Mouse (Mus musculus) limb, embryonic 14.5 days (tissue): ENCODE data around the gene Glmp. TPM values are rescaled to one million over a fixed set of nuclear protein-coding genes. Genes with fewer than 3 reads are reported as not detected.
A peak's percentile ranks its signal among the peaks of the same experiment; 100 is the strongest.

Source experiments
- ATAC-seq: fragments of 200-750 bp; cut with Nextera tagmentation; 2 replicates; pipeline ENCODE4 v1.8.0; 2017; ENCODE audit warnings: low read depth, moderate number of reproducible peaks, moderate TSS enrichment; ENCODE audit not compliant: low FRiP score
- DNase-seq: peaks from one replicate; pipeline ENCODE4 v3.0.0-alpha.2; 2015; ENCODE audit warnings: low spot score
- H3K27ac ChIP-seq: fragments of 300-500 bp; sonication (generic); replicated peaks from 2 replicates; pipeline ENCODE4 v1.5.1; 2014; ENCODE audit warnings: low read depth, mild to moderate bottlenecking, low read length, moderate library complexity, mixed read lengths
- H3K27me3 ChIP-seq: fragments of 300-500 bp; sonication (generic); 2 replicates; pipeline ENCODE4 v1.6.1; 2014; ENCODE audit warnings: low read length, mixed read lengths; ENCODE audit not compliant: control insufficient read depth, insufficient read depth
- H3K36me3 ChIP-seq: fragments of 300-500 bp; sonication (generic); 2 replicates; pipeline ENCODE4 v1.6.1; 2014; ENCODE audit warnings: mild to moderate bottlenecking, low read length, moderate library complexity, mixed read lengths; ENCODE audit not compliant: control insufficient read depth, insufficient read depth
- H3K4me1 ChIP-seq: fragments of 300-500 bp; sonication (generic); 2 replicates; pipeline ENCODE4 v1.6.1; 2014; ENCODE audit warnings: antibody characterized with exemption, low read length, mixed read lengths; ENCODE audit not compliant: control insufficient read depth, insufficient read depth
- H3K4me2 ChIP-seq: fragments of 300-500 bp; sonication (generic); replicated peaks from 2 replicates; pipeline ENCODE4 v1.6.1; 2014; ENCODE audit warnings: low read depth, mild to moderate bottlenecking, low read length, moderate library complexity; ENCODE audit not compliant: severe bottlenecking
- H3K4me3 ChIP-seq: fragments of 300-500 bp; sonication (generic); replicated peaks from 2 replicates; pipeline ENCODE4 v1.5.1; 2014; ENCODE audit warnings: low read length
- H3K9ac ChIP-seq: fragments of 300-500 bp; sonication (generic); 2 replicates; pipeline ENCODE4 v1.6.1; 2014; ENCODE audit warnings: mild to moderate bottlenecking, low read depth, low read length, moderate library complexity; ENCODE audit not compliant: severe bottlenecking
- H3K9me3 ChIP-seq: fragments of 300-500 bp; sonication (generic); 2 replicates; pipeline ENCODE4 v1.6.1; 2016; ENCODE audit warnings: low read length; ENCODE audit not compliant: control insufficient read depth
- POLR2A ChIP-seq: fragments of 200-500 bp; IDR thresholded peaks from 2 replicates; pipeline ENCODE4 v1.8.0; 2012; ENCODE audit warnings: inconsistent platforms, mild to moderate bottlenecking, moderate library complexity, borderline replicate concordance; ENCODE audit not compliant: insufficient read depth, insufficient read length; ENCODE audit errors: extremely low read depth
- WGBS: fragments of 180-500 bp; shearing (Covaris S2); extraction: QIAGEN DNeasy Blood & Tissue Kit; methylation state at CpG from one replicate; pipeline ENCODE4 v1.1.7; 2014; 5-methylcytosine and 5-hydroxymethylcytosine counted together
- polyA plus RNA-seq, 2 experiments: library from polyadenylated mRNA; depleted of rRNA in 1 of 2; stranded (reverse) in 1 of 2; unstranded in 1 of 2; fragments of >200 nt; fragmentation: Nextera tagmentation in 1 of 2; extraction: Ambion mirVana in 1 of 2; gene quantifications; 2 replicates each; pipeline versions ENCODE4 v1.2.1 to v1.2.3; 2012 to 2014

Gene Glmp
- polyA plus RNA-seq, 2 experiments, result 127 to 131 TPM

DNA sequence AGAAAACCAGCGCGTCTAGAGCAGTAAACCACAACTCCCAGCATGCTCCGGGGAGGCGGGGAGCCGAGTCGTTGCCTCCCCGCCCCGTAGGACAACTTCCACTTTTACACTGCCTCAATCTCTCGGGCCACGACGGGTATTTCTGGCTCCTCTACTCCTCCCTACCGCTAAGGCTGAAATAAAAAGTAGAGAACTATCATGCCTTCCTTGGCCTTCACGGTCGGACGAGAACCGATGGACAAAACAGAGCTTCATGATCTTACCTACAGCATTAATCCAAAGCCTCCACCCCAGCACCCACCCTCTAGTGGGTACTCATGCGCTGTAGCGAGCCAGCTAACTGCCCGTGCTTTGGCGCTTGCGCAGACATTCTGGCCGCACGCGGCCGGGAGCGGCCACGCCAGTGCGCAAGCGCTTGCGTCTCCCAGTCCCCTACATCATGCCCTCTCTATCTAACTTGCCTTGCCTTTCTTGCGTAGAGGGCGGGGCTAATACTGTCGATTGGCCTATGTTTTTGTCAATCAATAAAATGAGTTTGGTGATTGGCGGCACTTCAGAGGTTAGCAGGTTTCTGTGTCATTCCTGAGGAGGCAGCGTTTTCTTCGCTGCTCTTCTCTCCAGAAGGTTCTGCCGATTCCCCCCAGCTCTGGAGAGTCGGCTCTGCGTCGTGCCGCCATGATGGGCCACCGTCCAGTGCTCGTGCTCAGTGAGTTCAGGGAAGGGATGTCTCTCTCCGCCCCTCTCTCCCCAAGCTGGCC is 28.1 kb upstream of the Glmp start, which contains the start of the genes Tsacc and Cct3:
TSS of gene Tsacc (minus strand) at position 439 of the 758 bp plus-strand sequence.
TSS of gene Cct3 (plus strand) at position 556 of the 758 bp plus-strand sequence.
- H3K4me3 ChIP-seq, result peak within 1 kb of the TSS; percentile 80
- peak; percentile 79; the same call in 1 of the 2 replicates for TF ChIP-seq POLR2A

DNA sequence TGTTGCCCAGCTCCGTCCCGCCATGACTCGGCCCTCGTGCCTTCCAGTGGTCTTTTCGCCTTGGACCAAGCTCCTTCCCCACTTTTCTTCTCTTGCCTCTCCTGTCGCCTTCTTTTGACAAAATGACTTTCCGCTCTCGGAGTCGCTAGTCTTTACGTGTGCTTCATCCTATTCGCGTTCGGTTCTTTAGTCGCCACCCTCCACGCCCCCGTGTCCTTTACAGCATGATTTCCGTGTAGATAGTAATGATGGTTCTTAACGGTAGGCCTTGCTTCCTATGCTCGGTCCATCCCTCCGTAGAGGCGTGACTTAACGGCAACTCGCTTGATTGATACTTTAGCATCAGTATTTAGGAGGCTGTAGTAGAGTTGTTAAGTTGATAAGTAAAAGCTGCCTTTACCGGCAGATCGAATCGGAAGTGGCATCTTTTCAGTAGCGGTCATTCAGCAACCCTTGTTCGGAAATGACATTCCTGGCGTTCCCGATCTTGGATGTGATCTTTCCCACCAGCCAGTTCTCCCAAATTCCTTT is 27.4 kb upstream of the Glmp start:
- Histone ChIP-seq H3K9me3 (no peaks in the 10 kb centered on the region), H3K27ac (peak overlapping the region; percentile 86), H3K9ac (peak overlapping the region; percentile 84), H3K4me2 (peak overlapping the region; percentile 70), H3K4me1 (peaks cover 12% of the 10 kb centered on the region), H3K36me3 (peaks cover 32% of the 10 kb centered on the region), H3K27me3 (no peaks in the 10 kb centered on the region), H3K4me3 (peak overlapping the region; percentile 80)
- peak; percentile 17 for DNase-seq
- TF ChIP-seq POLR2A, result no peak
- under 1% methylated on average over 30 of the region's 30 CpGs for WGBS
- ATAC-seq, result no peak

More for the DNA sequence above, 28.1 kb upstream of the Glmp start, which contains the start of the genes Tsacc and Cct3:
- H3K27me3 ChIP-seq, result no peaks in the 10 kb centered on the region
- peak; percentile 98 for DNase-seq
- H3K9ac ChIP-seq, result peak within 1 kb of the TSS; percentile 84
- ATAC-seq, result peak; percentile 98
- H3K36me3 ChIP-seq, result peaks cover 26% of the 10 kb centered on the region
- H3K4me2 ChIP-seq, result peak within 1 kb of the TSS; percentile 70
- H3K4me1 ChIP-seq, result peaks cover 12% of the 10 kb centered on the region
- H3K27ac ChIP-seq, result peak within 1 kb of the TSS; percentile 86
- under 1% methylated on average over 44 of the region's 44 CpGs for WGBS
- H3K9me3 ChIP-seq, result no peaks in the 10 kb centered on the region

DNA sequence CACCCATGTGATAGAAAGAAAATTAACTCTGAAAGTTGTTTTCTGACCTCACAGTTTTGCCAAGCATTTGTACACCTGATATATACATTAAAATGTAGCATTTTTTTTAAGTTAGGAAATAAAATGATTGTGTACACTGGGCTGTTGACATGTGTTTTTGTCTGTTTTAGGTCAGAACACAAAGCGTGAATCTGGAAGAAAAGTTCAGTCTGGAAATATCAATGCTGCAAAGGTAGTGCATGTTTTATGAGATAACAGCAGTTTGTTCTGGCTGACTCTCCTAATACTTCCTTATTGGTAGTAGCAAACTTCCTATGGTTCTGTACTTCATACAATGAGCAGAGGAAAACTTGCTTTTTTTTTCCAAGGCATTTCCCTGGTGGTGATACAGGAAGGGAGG is 25.7 kb upstream of the Glmp start:
- no peak overlapping the region for H3K27ac ChIP-seq
- ATAC-seq, result no peak
- H3K4me3 ChIP-seq, result no peak overlapping the region
- no peaks in the 10 kb centered on the region for H3K27me3 ChIP-seq
- no peak overlapping the region for H3K9ac ChIP-seq
- peaks cover 48% of the 10 kb centered on the region for H3K36me3 ChIP-seq
- peaks cover 12% of the 10 kb centered on the region for H3K4me1 ChIP-seq
- no peak for DNase-seq
- H3K9me3 ChIP-seq, result no peaks in the 10 kb centered on the region
- 95% methylated on average over 1 of the region's 1 CpGs for WGBS
- H3K4me2 ChIP-seq, result no peak overlapping the region
- no peak for TF ChIP-seq POLR2A

DNA sequence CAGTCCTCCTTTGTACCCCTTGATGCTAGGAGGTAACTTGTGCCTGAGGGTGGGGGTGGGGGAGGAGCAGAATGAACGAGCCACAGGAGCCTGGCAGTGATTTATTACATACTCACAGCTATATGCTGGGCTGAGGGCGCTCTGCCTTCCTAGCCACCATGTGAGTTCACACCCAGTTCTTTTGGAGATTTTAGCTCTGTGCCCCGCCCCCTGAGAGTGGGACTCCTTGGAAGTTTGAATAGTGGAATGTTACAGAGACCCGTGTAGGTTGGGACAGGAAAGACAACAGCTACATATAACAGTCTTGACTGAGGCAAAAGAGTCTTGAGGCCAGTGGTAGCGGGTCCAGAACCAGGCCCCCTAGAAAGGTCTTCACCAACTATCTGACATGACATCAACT is 4.1 kb downstream of the Glmp start:
- H3K27me3 ChIP-seq, result no peaks in the 10 kb centered on the region
- peaks cover 7% of the 10 kb centered on the region for H3K4me1 ChIP-seq
- H3K27ac ChIP-seq, result no peak overlapping the region
- no peaks in the 10 kb centered on the region for H3K9me3 ChIP-seq
- peaks cover 33% of the 10 kb centered on the region for H3K36me3 ChIP-seq
- no peak for DNase-seq
- 46% methylated on average over 5 of the region's 5 CpGs for WGBS
- H3K9ac ChIP-seq, result no peak overlapping the region
- H3K4me2 ChIP-seq, result no peak overlapping the region
- no peak overlapping the region for H3K4me3 ChIP-seq
- ATAC-seq, result no peak
- no peak for TF ChIP-seq POLR2A

DNA sequence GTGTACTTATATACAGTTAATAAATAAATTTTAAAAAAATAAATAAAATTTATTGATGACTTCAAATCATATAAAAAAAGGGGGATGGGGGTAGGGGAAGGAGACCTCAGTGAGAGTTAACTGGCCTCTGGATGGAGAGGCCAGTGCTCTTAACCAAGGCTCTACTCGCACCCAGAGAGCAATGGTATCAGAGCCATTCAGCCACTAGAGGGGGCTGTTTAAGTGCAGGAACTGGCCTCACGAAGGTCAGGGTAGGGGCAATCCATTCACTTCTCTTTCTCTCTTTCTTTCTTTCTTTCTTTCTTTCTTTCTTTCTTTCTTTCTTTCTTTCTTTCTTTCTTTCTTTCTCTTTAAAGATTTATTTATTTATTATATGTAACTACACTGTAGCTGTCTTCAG is 6.5 kb downstream of the Glmp start:
- no peak overlapping the region for H3K27ac ChIP-seq
- 36% methylated on average over 2 of the region's 2 CpGs for WGBS
- no peak overlapping the region for H3K4me3 ChIP-seq
- H3K36me3 ChIP-seq, result peaks cover 33% of the 10 kb centered on the region
- ATAC-seq (no peak), DNase-seq (no peak)
- no peaks in the 10 kb centered on the region for H3K27me3 ChIP-seq
- TF ChIP-seq POLR2A, result no peak
- no peaks in the 10 kb centered on the region for H3K9me3 ChIP-seq
- H3K4me1 ChIP-seq, result 0 out of 2 replicates have a peak, but pooled peaks cover 6% of the 10 kb centered on the region
- no peak overlapping the region for H3K4me2 ChIP-seq
- no peak overlapping the region for H3K9ac ChIP-seq
